Mouse (Mus musculus) heart, adult 9 months (tissue): Measurements from ENCODE around the gene Zfp943.
"Not testable (repeated sequence)": the region's sequence is repeated elsewhere in the genome, so short reads cannot be mapped to it uniquely, and the experiment has no call there.

Source experiments
- DNase-seq, 2 experiments: peaks; one replicate each; pipeline ENCODE4 v3.0.0; 2022; ENCODE audit warnings: low spot score in 2 of 2

Zfp943 gene

GRCm38 (mm10) chr17:21962107-21962907, at the start of gene Zfp943, which contains the start of gene Zfp942:
Gene Zfp943 (plus strand): TSS chr17:21962552.
Gene Zfp942 (minus strand): TSS chr17:21962464.
- DNase-seq: peak; percentile 80 to 84

- no peak for DNase-seq
Observed at GRCm38 (mm10) chr17:21963302-21963701, 950 bp downstream of the Zfp943 start.

GRCm38 (mm10) chr17:22035594-22035993, 73.2 kb downstream of the Zfp943 start:
- not testable (repeated sequence) for DNase-seq

DNA sequence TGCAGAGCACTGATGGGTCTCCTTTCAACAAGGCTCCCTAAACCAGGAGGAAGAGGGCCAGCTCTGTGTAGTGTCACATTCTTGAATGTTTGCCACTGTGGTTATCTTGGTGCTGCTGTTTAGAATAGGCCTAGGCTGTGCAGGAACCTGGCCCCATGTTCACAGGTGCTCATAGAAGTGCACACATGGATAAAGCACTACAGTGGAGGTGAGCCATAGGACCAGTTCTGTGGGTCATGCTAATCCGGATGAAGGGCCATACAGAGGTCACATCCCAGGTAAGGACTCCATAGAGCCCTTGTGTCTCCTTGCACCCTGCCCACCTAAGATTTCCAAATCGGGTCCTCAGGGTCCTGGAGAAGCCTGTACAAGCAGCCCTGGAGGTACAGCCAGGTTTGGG, 87.1 kb downstream of the Zfp943 start:
- no peak for DNase-seq

DNA sequence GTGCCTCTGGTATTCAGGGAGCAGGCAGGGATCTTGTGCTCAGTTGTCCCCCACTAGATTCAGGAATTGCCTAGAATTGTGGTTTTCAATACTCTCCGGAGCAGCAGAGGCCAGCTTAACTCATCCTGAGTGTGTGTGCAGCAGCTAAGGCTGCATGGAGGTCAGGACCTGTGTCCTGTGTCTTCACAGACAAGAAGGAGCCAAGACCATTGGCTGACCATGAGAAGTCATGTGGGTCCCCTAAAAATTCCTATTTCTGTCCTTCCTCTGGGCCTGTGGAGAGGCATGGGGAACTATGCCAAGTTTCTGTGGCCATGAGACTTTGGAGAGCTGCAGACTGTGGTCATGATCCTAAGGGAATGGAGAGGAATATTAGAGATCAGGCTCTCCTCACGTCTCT, 90.9 kb downstream of the Zfp943 start:
- DNase-seq: peak in 1 of 2 experiments; percentile 14

- DNase-seq: peak; percentile 31 to 39
Observed at GRCm38 (mm10) chr17:22081031-22081631, 118.8 kb downstream of the Zfp943 start.

- peak in 1 of 2 experiments; percentile 18 for DNase-seq
Observed at GRCm38 (mm10) chr17:22083224-22083623, 120.9 kb downstream of the Zfp943 start.

DNA sequence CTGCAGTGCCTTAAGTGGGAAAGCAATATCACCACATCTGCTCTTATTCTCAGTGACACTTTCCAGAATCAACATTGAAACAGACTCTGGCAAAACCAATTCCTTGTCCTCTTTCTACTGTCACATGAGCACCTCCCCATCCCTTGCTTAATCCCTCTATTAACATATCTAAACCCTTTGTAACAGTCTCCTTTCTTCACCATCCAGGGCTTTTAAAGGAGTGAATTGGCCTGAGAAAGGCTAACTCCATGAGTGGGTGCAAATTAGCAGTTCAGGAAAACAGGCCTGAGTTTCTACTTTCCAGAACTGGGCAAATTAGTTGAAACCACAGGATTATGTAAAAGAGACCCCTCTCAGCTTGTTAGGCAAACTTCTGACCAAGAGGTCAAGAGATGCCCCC, 156.4 kb downstream of the Zfp943 start:
- no peak for DNase-seq
